Mouse (Mus musculus) ovary, adult 10 weeks (tissue): ENCODE data around the gene Rdh16f2. TPM values are rescaled to one million over a fixed set of nuclear protein-coding genes. Genes with fewer than 3 reads are reported as not detected.

Source experiments
- polyA plus RNA-seq: library from polyadenylated mRNA; stranded (reverse); fragments of 350-450 nt; fragmentation: Illumina TruSeq; extraction: RNeasy Lipid Tissue Mini Kit (QIAGEN cat#74804); gene quantifications from one replicate; pipeline ENCODE4 v1.2.3, GENCODE M21; 2014

Gene Rdh16f2
- polyA plus RNA-seq, result not detected

DNA sequence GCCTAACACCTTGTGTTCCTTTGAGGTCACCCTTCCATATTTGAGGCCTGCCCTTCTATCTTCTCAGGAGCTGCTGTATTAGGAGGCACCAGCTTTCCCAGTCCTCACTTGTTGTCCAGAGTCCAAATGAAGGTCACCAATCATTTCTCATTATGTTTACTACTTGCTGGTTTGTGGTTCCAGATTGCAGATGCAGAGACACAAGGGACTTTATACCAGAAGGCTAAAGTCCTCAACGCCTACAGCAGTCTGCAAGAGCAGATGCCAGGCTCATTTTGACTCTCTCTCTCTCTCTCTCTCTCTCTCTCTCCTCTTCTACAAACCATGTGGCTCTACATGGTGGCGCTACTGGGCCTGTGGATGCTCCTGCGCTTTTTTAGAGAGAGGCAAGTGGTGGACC, at the start of gene Rdh16f2:
Rdh16f2 (plus strand) TSS at position 243 of the 400 bp plus-strand sequence.

GRCm38 (mm10) chr10:127849628-127850027, 16.6 kb upstream of the Rdh16f2 start, which contains the start of gene Rdh19:
Rdh19 (plus strand) TSS chr10:127849928.

DNA sequence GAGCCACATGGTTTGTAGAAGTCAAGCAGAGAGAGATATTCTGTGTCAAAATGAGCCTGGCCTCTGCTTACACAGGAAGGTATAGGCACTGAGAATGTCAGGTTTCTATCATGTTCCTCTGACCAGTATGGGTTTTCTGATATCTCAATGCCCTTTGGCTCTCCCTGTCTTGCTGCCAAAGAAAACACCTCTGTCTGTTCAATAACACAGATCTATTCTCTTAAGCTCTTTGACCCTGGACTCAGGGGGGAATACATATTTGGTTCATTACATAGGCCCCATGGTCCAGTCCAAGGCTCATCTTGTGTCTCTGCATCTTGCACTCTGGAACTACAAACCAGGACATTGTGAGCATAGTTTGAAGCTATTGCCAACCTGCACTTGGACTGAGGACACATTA, 22.3 kb downstream of the Rdh16f2 start, which contains the start of gene Rdh7:
Rdh7 (minus strand) TSS at position 213 of the 400 bp plus-strand sequence.

DNA sequence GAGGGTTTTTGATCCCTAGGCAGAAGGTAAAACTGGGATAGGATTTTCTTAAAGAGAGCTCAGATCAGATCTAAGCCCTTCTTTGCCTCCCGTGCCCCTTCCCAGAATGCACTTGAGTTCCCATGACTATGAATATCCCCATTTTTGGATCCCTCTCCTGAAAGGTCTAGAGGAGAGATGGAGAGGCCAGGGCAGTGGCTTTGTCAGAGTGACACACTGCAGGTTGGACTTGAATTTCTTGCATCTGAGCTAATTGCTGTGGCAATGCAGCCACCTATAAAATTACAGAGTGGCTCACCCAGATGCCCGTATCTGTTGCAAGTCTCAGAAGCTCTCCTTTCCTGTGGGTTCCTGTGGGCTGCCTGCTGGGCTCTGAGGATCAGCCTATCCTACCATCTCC, 31.9 kb downstream of the Rdh16f2 start, which contains the start of gene Sdr9c7:
Sdr9c7 (plus strand) TSS at position 301 of the 400 bp plus-strand sequence.

Other genes with a start within 250 kb of the Rdh16f2 start
- gene Lrp1, start 245.3 kb upstream of the Rdh16f2 start, polyA plus RNA-seq, result 12.3 TPM
- 22.9 TPM for gene Stat6, start 223.5 kb upstream of the Rdh16f2 start, polyA plus RNA-seq
- gene Nemp1, start 199.6 kb upstream of the Rdh16f2 start, polyA plus RNA-seq, result 19.4 TPM
- gene Nab2, start 197.9 kb upstream of the Rdh16f2 start, polyA plus RNA-seq, result 3.2 TPM
- 0.17 TPM for gene Myo1a, start 161.3 kb upstream of the Rdh16f2 start, polyA plus RNA-seq
- not detected for gene Tac2, start 142.0 kb upstream of the Rdh16f2 start, polyA plus RNA-seq
- gene Zbtb39, start 126.9 kb upstream of the Rdh16f2 start, polyA plus RNA-seq, result 4.6 TPM
- gene Gpr182, start 114.7 kb upstream of the Rdh16f2 start, polyA plus RNA-seq, result 0.71 TPM
- 1.4 TPM for gene Rdh1, start 106.8 kb upstream of the Rdh16f2 start, polyA plus RNA-seq
- not detected for gene Rdh16f1, start 106.7 kb upstream of the Rdh16f2 start, polyA plus RNA-seq
- gene Rdh9, start 90.1 kb upstream of the Rdh16f2 start, polyA plus RNA-seq, result 4.1 TPM
- gene Rdh16, start 65.3 kb upstream of the Rdh16f2 start, polyA plus RNA-seq, result 0.14 TPM
- not detected for gene Rdh19, start 16.5 kb upstream of the Rdh16f2 start, polyA plus RNA-seq
- not detected for gene Rdh7, start 22.3 kb downstream of the Rdh16f2 start, polyA plus RNA-seq
- 0.46 TPM for gene Sdr9c7, start 32.0 kb downstream of the Rdh16f2 start, polyA plus RNA-seq
- gene Hsd17b6, start 141.1 kb downstream of the Rdh16f2 start, polyA plus RNA-seq, result not detected
- gene Prim1, start 148.7 kb downstream of the Rdh16f2 start, polyA plus RNA-seq, result 46.0 TPM
- gene Naca, start 169.1 kb downstream of the Rdh16f2 start, polyA plus RNA-seq, result 1,764 TPM
- gene Ptges3, start 192.5 kb downstream of the Rdh16f2 start, polyA plus RNA-seq, result 754 TPM
- 436 TPM for gene Atp5b, start 216.8 kb downstream of the Rdh16f2 start, polyA plus RNA-seq
- 14.3 TPM for gene Baz2a, start 225.1 kb downstream of the Rdh16f2 start, polyA plus RNA-seq